Mouse (Mus musculus) ovary, postnatal 14 days (tissue): ENCODE measurements at regions not wholly inside any gene's neighbourhood (a gene's known extent, or its start where the extent isn't known, plus 50 kb on each side); places are given as distances from the start of the nearest gene placed in this dataset.

Source experiments
- DNase-seq: peaks from one replicate; pipeline ENCODE4 v3.0.0; 2022; ENCODE audit warnings: low spot score

DNA sequence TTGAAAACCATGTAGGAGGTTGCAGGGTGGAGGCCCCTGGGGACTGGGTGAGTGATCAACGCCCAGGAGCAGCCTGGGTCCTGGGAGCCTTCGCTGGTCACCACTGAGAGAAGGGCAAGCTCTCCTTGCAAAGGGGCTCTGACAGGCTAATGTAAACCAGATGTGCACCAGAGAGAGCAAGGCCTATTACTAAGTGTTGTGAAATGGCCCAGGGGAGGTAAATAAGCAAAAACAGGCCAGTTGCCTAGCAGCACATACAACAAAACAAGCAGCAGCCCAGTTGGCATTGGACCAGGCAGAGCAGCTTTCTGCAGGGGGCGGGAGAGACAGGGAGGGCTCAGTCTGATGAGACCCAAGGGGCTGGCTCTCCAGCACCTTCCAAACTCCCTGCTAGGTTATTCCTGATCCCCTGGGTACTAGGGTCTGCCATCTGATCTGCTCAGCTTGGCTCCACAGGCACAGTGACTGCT, 239.5 kb upstream of the Fggy start:
- peak; percentile 71 for DNase-seq

DNA sequence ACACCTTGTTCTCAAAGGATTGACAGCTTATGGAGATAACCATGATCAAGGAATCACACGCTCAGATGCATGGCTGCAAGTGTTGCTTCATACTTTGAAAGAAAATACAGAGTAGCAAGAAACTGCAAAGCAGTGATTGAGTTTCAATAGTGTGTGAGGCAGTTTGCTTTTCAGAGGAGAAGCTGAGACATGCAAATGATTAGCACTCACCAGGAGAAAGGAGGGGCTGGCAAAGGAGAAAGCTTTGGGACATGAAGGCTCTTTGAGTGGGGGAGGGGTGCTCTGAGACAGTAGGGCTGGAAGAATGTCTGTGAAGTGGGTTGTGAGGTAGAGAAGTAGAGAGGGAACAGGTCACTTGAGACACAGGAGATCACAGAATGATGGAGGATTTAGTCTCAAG, 238.7 kb upstream of the Fggy start:
- no peak for DNase-seq

DNA sequence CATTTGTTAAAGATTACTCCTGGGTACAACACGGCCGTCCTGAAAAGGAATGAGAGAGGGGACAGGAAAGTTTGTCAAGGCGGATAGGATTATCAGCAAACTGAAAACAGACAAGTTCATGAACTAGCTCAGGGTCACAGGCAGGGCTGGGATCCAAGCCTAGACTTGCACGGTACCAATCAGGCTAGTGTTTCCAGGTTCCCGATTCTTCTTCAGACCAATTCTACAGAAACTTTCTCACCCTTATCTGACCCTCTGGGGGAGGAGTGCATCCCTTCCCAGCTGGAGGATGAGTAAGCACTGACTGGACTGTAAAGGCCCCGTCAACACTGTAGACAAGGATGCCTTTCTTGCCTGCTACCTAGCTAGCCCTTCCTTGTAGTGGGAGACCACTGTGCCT, 238.3 kb upstream of the Fggy start:
- no peak for DNase-seq

DNA sequence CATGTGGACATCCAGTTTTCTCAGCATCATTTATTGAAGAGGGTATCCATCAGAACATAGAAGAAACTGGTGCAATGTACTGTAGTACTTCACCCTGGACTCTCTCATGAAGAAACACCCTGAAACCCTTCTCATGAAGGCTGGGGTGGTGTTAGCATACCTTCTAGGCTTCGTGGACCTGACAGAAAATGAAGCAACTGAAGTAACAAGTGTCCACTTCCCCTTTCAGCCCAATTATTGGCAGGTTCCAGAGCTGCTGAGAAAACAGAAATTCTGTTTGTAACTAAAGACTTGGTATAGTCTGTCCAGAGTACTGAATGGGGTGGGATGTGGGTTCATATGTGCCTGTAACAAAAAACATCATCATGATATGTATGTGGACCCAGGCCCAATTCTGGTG, 231.4 kb upstream of the Fggy start:
- DNase-seq: no peak

DNA sequence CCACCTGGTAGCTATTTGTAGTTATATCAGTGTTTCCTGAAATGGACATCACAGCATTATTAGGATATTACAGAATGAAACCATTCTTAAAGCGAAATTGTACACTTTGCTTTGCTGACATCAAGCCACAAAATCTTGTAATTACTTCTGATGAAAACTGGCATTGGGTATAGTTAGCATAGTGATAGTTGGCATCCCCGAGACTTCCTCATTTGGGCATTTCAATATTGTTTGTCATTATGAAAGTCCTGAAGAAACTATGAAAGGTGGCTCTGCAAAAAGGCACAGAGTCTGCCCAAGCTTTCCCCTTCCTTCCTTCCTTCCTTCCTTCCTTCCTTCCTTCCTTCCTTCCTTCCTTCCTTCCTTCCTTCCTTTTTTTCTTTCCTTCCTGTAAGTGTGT, 217.5 kb upstream of the Fggy start:
- DNase-seq: no peak

DNA sequence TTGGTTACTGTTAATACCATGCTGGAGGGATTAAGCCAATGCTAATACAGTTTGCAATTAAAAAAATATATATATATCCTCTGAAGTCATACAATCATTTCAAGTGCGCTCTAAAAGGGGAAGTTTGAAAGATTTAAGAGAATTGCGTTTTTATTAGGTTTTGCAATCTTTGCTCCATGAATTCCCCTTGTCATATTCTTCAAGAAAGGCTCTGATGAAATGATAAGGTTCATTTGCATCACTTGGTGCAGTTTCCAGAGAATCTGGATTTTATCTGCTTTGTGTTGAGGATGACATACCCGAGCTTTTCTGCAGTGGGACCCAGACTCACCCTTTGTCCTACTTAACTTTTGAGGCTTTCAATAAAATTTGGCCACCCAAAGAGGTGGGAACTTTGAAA, 216.4 kb upstream of the Fggy start:
- DNase-seq: no peak

DNA sequence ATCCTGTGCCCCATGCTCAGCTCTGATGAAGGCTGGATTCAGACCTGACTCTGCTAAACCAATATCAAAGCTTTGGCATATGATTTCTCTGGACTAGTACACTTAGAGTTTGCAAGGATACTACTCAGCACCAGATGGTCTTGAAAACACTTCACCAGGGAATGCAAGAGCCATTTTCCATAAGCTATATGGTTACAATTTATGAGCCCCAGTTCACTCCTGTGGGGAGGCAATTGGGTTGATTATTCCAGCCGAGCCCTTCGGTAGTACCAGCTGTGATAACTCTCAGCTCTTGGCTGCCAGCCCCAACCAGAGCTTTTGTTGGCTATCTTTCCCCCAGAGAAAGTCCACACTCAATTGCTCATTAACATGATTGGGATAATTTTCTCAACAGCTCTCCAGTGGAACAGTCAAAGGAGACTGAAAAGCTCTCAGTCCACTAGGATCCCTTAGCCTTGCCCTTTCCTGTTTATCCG, 210.5 kb upstream of the Fggy start:
- no peak for DNase-seq

DNA sequence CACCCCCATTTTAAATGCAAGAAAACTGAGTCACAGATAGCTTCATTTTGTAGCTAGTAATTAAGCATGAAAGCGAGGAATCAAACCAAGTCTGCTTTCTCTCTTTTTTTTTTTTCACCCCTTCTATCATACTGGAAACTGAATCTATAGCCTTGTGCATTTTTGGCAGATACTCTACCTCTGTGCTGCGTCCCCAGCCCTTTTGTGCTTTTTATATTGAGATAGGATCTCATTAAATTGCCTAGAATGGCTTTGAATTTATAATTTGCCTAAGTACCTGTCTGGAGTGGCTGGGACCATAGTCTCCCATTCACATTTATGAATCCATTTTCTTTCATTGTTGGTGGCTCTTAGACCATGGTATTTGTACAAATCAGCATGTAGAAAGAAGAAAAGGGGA, 209.9 kb upstream of the Fggy start:
- no peak for DNase-seq

DNA sequence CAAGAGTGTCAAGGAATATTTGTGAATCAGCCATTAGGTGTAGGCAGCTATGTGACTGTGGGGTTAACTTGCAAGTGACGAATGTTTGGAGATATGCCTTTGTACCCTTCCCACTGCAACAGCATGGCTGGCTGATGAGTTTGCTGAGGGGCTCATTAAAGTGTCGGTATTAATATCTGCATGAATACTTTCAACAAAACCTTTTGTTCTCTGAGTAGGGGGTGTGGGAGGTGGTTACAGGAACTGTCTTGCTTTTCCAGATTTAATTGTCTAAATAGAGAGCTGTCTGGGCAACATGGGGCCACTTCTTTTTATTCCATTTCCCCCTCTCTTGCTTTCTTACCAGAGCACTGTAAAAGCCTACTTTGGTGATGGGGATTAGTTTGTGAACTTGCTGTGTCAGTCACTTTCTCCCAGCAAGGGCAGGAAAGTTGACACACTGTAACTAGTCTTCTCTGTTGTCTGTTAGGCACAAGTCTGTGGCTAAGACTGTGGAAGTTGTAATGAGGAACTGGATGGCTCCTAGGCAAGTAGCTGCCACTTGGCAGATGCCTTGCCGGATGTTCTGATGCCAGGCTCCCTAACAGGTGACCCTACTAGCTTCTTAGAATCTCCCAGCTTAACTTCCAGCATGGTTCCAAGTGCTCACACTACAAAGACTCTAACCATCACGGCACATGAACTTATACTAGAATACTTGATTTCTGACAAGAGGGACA, 208.7 kb upstream of the Fggy start:
- DNase-seq: no peak

DNA sequence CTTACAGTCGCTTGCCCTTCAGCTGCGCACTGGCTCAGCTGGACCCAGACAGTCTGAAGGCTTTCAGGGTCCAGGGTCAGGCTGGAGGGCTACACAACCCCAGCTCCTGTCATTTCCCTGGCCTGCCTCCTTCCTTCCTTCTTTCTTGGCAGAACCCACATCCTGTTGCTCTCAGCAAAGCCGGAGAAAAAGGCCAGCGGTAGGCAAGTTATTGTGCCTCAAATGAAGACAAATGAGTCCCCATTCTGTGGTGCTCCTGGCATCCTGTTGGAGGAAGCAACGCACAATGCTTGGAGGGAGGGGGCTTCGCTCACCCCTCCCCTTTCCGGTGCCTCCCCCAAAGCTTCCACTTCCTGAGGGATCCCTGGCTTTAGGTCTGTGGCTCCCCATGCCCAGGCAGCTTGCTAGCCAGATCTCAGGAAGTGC, 203.4 kb upstream of the Fggy start:
- DNase-seq: peak; percentile 11

DNA sequence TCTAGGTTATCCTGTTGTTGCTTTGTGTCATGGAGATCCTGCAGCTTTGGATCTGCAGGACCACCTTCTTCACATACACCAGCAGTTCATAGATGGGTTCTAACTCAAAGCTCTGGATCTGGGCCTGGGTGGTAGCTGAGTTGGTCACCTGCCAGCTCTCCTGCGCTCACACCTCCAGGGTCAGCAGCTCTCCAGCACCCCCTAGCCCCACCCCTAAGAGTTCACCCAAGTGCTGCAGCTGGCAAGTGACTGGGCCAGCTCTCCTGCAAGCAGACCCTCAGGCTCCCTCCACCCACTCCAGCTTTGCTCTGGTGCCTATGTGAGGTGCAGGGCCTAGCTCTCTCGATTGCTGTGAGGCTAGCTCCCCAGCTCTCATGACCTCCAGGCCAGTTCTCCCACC, 198.6 kb upstream of the Fggy start:
- DNase-seq: no peak

DNA sequence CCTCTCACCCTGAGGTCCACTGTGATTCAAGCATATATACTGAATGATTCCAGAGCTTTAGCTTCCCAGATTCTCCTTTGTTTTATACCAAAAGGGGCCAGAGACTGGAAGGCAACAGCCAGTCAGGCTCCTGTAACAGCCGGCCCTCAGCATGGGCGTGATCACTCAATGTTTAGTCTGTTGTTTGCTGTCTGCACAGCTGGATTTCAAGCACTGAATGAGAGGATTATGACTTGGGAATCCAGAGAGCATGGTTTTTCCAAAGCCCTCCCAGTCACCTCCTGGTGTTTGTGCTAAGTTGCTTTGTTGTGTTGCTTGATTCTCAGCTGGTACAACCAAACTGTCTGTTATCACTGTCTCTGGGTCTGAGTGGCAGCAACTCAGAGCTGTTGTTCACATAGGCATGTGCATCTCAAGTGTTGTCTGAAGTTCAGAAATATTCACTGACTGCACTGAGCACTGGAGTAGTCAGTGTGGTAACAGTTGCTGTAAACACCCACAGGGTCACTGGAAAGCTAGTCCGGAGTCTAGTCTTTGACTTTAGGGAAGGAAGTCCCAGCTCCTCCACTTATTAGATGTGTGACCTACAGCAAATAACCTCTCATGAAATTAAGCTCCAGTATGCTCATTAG, 196.9 kb upstream of the Fggy start:
- DNase-seq: no peak

DNA sequence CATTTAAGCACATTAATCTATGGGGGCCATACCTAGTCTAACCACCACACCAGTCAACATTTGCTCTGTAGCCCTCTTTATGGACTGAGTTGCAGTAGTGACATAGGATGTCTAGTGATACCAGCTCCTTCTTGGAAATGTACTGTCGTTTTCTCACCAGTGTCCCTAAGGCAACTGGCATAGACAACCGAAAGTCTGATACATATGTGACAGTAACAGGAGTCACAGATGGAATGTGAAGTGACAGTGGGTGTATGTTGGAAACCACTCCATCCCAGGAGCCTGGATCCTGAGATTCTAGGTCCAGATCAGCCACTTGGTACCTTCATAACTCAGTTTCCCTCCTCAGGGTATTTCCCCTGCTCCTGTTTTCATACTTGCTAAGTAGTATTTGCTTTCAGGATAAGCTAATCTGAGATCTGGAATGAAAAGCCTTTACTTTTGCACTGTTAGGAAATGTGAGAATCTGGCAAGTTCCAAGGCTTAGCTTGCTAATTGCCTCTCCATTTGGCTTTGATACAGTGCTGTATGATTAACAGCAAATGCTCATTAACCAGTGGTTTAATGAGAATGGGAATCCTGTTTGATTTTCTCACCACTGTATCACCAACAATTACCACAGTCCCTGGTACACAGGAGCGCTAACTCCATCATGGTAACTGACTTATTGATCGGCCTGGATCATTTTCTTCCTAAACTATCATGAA, 192.8 kb upstream of the Fggy start:
- no peak for DNase-seq

DNA sequence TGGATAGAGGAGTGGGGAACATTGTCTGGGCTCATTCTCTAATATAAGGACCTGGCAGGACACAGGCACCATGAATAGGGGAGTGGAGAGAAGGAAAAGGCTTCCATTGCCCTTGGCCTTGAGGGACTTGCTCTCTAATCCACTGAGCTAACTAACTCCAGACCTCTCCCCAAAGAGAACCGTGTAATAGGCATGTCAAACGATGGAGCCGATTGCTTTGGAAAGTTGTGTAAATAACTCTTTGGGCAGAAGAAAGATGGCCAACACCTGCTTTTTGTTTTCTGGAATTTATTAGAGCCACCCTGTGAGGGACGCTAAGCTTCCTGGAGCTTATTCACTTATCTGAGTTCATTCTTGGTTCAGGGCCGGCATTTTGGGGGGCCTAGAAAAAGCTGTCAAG, 180.9 kb upstream of the Fggy start:
- DNase-seq: no peak

DNA sequence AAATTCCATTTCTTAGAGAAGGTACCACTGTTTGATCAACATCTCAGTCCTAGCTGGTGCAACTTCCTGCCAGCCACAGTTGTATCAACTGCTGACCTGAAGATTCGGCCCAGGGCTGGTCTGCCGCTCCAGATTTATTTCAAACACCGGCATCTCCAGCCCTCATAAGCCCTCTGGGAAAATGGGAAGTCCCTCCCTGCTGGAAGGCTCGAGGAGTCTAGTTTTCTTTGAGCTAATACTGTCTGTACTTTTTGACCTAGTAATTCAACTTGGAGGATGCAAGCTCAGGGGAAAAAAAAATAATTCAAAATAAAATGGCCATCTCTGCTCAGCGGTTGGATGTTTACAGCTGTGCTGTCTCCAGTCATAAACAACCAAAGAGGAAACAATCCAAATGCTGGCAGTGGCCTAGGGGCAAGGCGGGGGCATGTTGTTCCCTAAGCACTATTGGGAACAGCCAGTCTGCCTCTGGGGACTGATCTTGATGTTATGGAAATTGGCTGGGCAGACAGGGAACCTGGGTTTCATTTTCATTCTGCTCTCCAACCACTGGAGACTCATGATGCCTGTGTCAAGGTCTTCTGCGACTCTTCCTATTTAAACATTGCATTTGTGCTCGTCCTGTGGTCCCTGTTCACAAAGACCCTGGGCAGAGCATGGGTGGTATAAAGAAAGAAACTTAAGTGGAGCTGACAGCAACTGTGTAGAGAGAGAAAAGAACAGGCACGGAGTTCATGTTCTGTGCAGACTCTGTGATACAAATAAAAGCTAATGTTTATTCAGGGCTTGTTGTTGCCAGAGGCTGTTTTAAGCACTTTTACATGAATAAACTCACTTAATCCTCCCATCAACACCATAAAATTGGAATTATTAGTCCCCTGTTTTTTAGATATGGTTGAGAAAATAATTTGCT, 179.8 kb upstream of the Fggy start:
- DNase-seq: peak; percentile 17

DNA sequence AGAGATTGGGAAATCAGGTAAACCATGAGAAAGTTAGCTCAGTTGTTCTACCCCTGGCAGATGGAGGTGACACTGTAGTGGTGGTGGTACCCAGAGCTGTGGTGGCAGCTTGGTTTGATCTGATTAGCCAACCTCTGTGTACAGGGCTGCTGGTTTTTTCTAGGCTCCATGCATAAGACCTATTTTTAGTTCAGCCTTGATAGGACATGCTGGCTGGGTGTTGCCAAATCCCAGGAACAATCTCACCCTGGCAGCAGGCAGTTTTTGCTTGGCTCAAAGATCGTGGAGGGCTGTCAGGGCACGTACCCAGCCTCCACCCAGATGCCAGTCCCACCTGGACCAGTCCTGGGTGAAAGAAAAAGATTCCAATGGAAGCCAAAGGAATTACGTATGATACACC, 178.7 kb upstream of the Fggy start:
- no peak for DNase-seq

DNA sequence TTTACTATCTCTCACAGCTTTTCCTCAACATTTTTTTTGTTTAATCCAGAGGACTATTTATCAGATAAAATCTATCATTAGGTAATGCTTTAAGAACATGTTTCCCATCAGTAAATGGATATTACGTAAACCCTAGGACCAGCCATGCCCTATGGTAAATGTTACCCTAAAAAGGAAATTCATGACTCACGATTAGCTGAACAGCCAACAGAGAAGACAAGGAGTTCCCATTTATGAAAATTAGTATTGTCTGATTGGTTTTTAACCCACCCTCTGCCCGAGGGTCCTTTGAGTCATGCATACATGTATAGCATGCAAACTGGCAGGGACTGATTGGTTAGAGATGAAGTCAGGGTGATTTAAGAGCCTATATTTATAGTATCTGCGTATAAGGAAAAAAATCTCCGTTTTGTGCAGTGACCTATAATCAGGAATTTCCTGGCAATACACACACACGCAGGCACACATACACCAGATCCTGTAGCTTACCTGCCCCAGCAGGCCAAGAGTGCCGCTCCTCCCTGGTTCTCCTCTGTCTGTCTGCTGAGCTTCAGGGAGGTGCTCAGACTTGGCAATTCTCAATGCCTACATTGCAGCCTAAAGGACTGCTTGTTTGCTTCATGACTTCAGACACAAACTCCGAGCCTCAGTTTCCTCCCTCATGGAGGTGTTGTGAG, 174.0 kb upstream of the Fggy start:
- no peak for DNase-seq

DNA sequence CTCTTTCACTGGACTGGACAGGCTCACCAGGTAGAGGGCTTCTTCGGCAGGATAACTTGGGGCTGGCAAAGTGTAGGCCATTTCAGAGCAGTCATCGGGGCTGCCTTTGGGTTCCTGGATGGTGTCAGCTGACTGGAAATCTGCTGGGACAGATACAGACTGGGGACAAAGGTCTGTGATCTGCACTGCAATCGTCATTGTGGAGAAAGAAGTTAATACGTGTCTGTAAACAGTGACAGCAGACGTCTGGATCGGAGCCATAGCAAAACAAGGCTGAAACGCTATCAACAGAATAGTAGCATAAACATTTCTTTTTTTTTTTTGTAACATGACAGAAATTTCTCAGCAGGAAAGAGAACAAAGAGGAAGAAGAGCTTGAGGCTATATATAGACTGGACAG, 171.8 kb upstream of the Fggy start:
- no peak for DNase-seq

DNA sequence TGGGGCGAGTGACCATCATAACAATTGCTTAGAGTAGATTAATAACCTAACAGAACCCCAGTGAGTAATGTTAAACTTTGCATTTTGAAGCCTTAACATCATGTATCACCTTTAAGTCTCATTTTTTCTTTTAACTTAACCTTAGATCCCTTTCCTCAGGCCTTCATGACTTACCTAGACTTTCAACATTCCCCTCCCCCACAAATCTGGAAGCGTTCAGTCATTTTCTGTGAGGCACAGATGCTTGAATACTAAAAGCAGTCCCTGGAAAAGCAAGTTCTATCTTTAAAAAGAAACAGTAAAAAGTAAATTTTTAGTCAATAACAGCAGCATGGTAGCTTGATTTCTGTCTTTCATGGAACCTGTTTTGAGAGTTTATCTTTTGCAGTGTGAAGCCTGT, 171.3 kb upstream of the Fggy start:
- no peak for DNase-seq

DNA sequence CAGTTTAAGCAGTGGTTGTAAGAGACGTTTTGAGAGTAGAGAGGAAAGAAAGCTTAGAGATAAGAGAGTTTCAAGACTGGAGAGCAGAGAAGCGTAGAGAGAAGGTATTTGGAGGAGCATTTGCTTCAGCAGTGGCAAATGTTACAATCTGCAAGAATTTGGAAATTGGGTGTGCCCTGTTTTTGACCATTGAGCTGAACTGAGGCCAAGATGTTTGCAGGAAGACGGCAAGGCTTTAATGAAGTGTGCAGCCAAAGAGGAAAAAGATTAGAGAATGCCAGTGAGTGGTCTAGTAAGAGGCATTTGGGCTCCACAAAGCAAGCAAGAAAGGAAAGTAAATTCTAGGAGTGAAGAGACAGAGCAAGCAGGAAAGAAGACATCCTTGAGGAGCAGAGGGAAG, 168.8 kb upstream of the Fggy start:
- DNase-seq: no peak

DNA sequence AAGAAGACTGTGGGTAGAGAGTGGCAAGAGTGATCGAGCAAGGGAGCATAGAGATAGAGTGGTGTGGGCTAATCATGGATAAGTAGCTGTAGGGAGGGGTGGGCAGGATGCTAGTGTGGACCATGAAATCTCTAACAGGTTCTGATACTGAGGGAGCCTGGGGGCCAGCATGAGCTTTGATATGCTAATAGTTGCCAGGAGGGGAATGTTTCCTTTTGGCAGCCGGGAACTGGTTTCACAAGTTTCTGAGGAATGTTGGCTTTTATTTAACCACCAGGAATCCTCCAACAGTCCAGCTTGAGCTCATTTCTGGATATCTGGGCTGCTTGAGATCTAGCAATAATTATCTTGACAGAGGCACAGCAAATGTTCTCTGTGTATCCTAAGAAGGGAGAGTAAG, 167.7 kb upstream of the Fggy start:
- DNase-seq: no peak

DNA sequence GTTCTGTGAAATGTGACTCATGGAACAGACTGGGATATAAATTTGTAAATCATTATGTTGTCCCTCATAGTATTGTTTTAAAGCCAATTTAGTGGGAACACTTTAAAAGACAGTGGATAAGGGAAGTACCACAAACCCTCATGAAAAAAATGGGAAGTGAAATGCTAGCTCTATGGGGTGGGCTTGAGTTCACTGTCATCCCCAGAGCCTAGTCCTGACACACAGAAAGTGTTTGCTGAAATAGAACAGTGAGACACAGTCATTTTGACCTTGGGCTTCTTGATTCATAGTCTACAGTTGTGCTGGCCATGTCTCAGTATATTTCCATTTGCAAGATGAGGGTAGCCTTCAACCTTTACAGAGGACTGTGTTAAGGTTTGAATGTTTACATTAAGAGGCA, 166.8 kb upstream of the Fggy start:
- no peak for DNase-seq
